Mouse (Mus musculus) G1E (cell line): ENCODE data around the gene Jtb.

Experiments used
- CTCF ChIP-seq: IDR thresholded peaks from 2 replicates; pipeline ENCODE4 v1.5.1; 2012; ENCODE audit warnings: low read depth, low read length, inconsistent platforms, mixed read lengths
- GATA1 ChIP-seq: IDR thresholded peaks from 2 replicates; pipeline ENCODE4 v1.6.1; 2012; ENCODE audit warnings: borderline replicate concordance, low read length, inconsistent platforms, mixed read lengths
- POLR2AphosphoS5 ChIP-seq: IDR thresholded peaks from 2 replicates; pipeline ENCODE4 v1.6.1; 2012; ENCODE audit warnings: low read depth, low read length, inconsistent platforms; ENCODE audit not compliant: insufficient replicate concordance
- TAL1 ChIP-seq: conservative IDR thresholded peaks from 2 replicates; pipeline ENCODE4 v1.6.1; 2012; ENCODE audit warnings: low read depth, low read length, inconsistent platforms, mixed read lengths

DNA sequence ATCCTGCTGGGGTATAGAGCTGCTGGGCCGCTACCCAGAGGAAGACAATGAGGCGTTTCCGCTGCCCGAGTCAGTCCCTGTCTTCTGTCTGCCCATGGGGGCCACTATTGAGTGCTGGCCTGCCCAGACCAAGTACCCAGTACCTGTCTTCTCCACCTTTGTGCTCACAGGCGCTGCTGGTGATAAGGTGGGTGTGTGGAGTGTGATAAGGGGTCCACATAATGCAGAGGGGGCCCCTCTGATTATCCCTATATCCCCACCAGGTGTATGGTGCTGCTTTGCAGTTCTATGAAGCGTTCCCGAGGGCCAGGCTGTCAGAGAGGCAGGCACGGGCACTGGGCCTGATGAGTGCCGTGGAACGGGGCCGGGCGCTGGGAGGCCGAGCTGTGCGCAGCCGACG is 37.6 kb downstream of the Jtb start:
- no peak for TF ChIP-seq CTCF
- no peak for TF ChIP-seq TAL1
- no peak for TF ChIP-seq GATA1
- TF ChIP-seq POLR2AphosphoS5, result no peak
